Mouse (Mus musculus) hindbrain, embryonic 10.5 days (tissue): ENCODE measurements at regions not wholly inside any gene's neighbourhood (a gene's known extent, or its start where the extent isn't known, plus 50 kb on each side); places are given as distances from the start of the nearest gene placed in this dataset.
A peak's percentile ranks its signal among the peaks of the same experiment; 100 is the strongest.

ENCODE experiments used
- DNase-seq: peaks from one replicate; pipeline ENCODE4 v3.0.0-alpha.2; 2017; ENCODE audit warnings: low spot score
- H3K27ac ChIP-seq: fragments of 300-500 bp; sonication (generic); 2 replicates; pipeline ENCODE4 v1.5.1; 2016; ENCODE audit warnings: mild to moderate bottlenecking, moderate library complexity
- H3K27me3 ChIP-seq: fragments of 300-500 bp; sonication (generic); 2 replicates; pipeline ENCODE4 v1.6.1; 2016; ENCODE audit warnings: mild to moderate bottlenecking; ENCODE audit not compliant: poor library complexity, insufficient read depth, severe bottlenecking
- H3K36me3 ChIP-seq: fragments of 300-500 bp; sonication (generic); 2 replicates; pipeline ENCODE4 v1.6.1; 2016; ENCODE audit warnings: mild to moderate bottlenecking, moderate library complexity
- H3K4me1 ChIP-seq: fragments of 300-500 bp; sonication (generic); replicated peaks from 2 replicates; pipeline ENCODE4 v1.6.1; 2016; ENCODE audit warnings: mild to moderate bottlenecking
- H3K4me3 ChIP-seq: fragments of 300-500 bp; sonication (generic); 2 replicates; pipeline ENCODE4 v1.5.1; 2016; ENCODE audit warnings: mild to moderate bottlenecking, moderate library complexity
- H3K9me3 ChIP-seq: fragments of 300-500 bp; sonication (generic); 2 replicates; pipeline ENCODE4 v1.6.1; 2016; ENCODE audit warnings: mild to moderate bottlenecking, moderate library complexity
- WGBS: fragments of 180-500 bp; shearing (Covaris S2); methylation state at CpG from one replicate; pipeline ENCODE4 v1.1.7; 2016; 5-methylcytosine and 5-hydroxymethylcytosine counted together

- Histone ChIP-seq H3K36me3 (no peaks in the 10 kb centered on the region), H3K9me3 (no peaks in the 10 kb centered on the region), H3K27me3 (no peaks in the 10 kb centered on the region), H3K4me3 (no peak overlapping the region), H3K27ac (no peak overlapping the region), H3K4me1 (peaks cover 43% of the 10 kb centered on the region)
- WGBS = 81% methylated on average over 6 of the region's 6 CpGs
- DNase-seq = no peak
Observed at GRCm38 (mm10) chr15:97595284-97595796, 110.3 kb downstream of the Rpap3 start.

- H3K36me3 ChIP-seq = no peaks in the 10 kb centered on the region
- 44% methylated on average over 11 of the region's 11 CpGs for WGBS
- DNase-seq = no peak
Observed at GRCm38 (mm10) chr15:97593781-97594600, 111.6 kb downstream of the Rpap3 start.

GRCm38 (mm10) chr15:97592786-97593185 lies 112.8 kb downstream of the Rpap3 start:
- no peaks in the 10 kb centered on the region for H3K9me3 ChIP-seq
- H3K27me3 ChIP-seq = no peaks in the 10 kb centered on the region
- H3K36me3 ChIP-seq = no peaks in the 10 kb centered on the region
- DNase-seq = no peak
- no peak overlapping the region for H3K27ac ChIP-seq
- peaks cover 41% of the 10 kb centered on the region for H3K4me1 ChIP-seq
- WGBS = 91% methylated on average over 11 of the region's 11 CpGs
- H3K4me3 ChIP-seq = no peak overlapping the region

More at GRCm38 (mm10) chr15:97593781-97594600, 111.6 kb downstream of the Rpap3 start:
- Histone ChIP-seq H3K4me3 (no peak overlapping the region), H3K27ac (peak overlapping the region; percentile 62; the same call in 1 of the 2 replicates), H3K4me1 (peaks cover 43% of the 10 kb centered on the region), H3K9me3 (no peaks in the 10 kb centered on the region), H3K27me3 (no peaks in the 10 kb centered on the region)

GRCm38 (mm10) chr15:97591406-97591805 lies 114.2 kb downstream of the Rpap3 start:
- H3K4me1 ChIP-seq = peaks cover 29% of the 10 kb centered on the region
- no peaks in the 10 kb centered on the region for H3K27me3 ChIP-seq
- no peak overlapping the region for H3K4me3 ChIP-seq
- H3K9me3 ChIP-seq = no peaks in the 10 kb centered on the region
- no peaks in the 10 kb centered on the region for H3K36me3 ChIP-seq
- H3K27ac ChIP-seq = no peak overlapping the region
- DNase-seq = no peak
- 76% methylated on average over 4 of the region's 4 CpGs for WGBS

- Histone ChIP-seq H3K4me1 (peaks cover 24% of the 10 kb centered on the region), H3K36me3 (no peaks in the 10 kb centered on the region), H3K9me3 (no peaks in the 10 kb centered on the region), H3K4me3 (no peak overlapping the region), H3K27me3 (no peaks in the 10 kb centered on the region), H3K27ac (no peak overlapping the region)
- 78% methylated on average over 7 of the region's 7 CpGs for WGBS
- no peak for DNase-seq
Observed at GRCm38 (mm10) chr15:97590732-97591292, 114.8 kb downstream of the Rpap3 start.

GRCm38 (mm10) chr15:97587571-97588205 lies 117.9 kb downstream of the Rpap3 start:
- Histone ChIP-seq H3K27ac (no peak overlapping the region), H3K36me3 (no peaks in the 10 kb centered on the region), H3K4me1 (0 out of 2 replicates have a peak, but pooled peaks cover 2% of the 10 kb centered on the region), H3K4me3 (no peak overlapping the region), H3K9me3 (no peaks in the 10 kb centered on the region), H3K27me3 (no peaks in the 10 kb centered on the region)
- DNase-seq = no peak
- 86% methylated on average over 5 of the region's 5 CpGs for WGBS

- peaks cover 19% of the 10 kb centered on the region for H3K4me1 ChIP-seq
- no peak overlapping the region for H3K4me3 ChIP-seq
Observed at GRCm38 (mm10) chr15:97581724-97582154, 123.9 kb downstream of the Rpap3 start.

GRCm38 (mm10) chr15:97580726-97581125 lies 124.9 kb downstream of the Rpap3 start:
- no peaks in the 10 kb centered on the region for H3K36me3 ChIP-seq
- H3K27ac ChIP-seq = no peak overlapping the region
- no peaks in the 10 kb centered on the region for H3K9me3 ChIP-seq
- peaks cover 21% of the 10 kb centered on the region for H3K4me1 ChIP-seq
- H3K27me3 ChIP-seq = no peaks in the 10 kb centered on the region
- no peak overlapping the region for H3K4me3 ChIP-seq
- DNase-seq = no peak
- WGBS = 80% methylated on average over 6 of the region's 6 CpGs

More at GRCm38 (mm10) chr15:97581724-97582154, 123.9 kb downstream of the Rpap3 start:
- Histone ChIP-seq H3K9me3 (no peaks in the 10 kb centered on the region), H3K27me3 (no peaks in the 10 kb centered on the region), H3K27ac (peak overlapping the region; percentile 45), H3K36me3 (no peaks in the 10 kb centered on the region)
- 34% methylated on average over 13 of the region's 13 CpGs for WGBS
- peak; percentile 79 for DNase-seq

GRCm38 (mm10) chr15:97578046-97578445 lies 127.6 kb downstream of the Rpap3 start:
- no peak for DNase-seq
- no peaks in the 10 kb centered on the region for H3K9me3 ChIP-seq
- H3K36me3 ChIP-seq = no peaks in the 10 kb centered on the region
- H3K4me3 ChIP-seq = no peak overlapping the region
- H3K27me3 ChIP-seq = no peaks in the 10 kb centered on the region
- H3K27ac ChIP-seq = no peak overlapping the region
- H3K4me1 ChIP-seq = peaks cover 27% of the 10 kb centered on the region
- 90% methylated on average over 3 of the region's 3 CpGs for WGBS

GRCm38 (mm10) chr15:97577196-97577595 lies 128.4 kb downstream of the Rpap3 start:
- no peaks in the 10 kb centered on the region for H3K36me3 ChIP-seq
- no peaks in the 10 kb centered on the region for H3K27me3 ChIP-seq
- no peak overlapping the region for H3K27ac ChIP-seq
- no peak overlapping the region for H3K4me3 ChIP-seq
- no peaks in the 10 kb centered on the region for H3K9me3 ChIP-seq
- H3K4me1 ChIP-seq = peaks cover 25% of the 10 kb centered on the region
- DNase-seq = no peak
- WGBS = 84% methylated on average over 8 of the region's 8 CpGs

GRCm38 (mm10) chr15:97572639-97573038 lies 133.0 kb downstream of the Rpap3 start:
- 89% methylated on average over 8 of the region's 8 CpGs for WGBS
- Histone ChIP-seq H3K27ac (no peak overlapping the region), H3K36me3 (no peaks in the 10 kb centered on the region), H3K9me3 (no peaks in the 10 kb centered on the region), H3K27me3 (no peaks in the 10 kb centered on the region), H3K4me3 (no peak overlapping the region), H3K4me1 (peaks cover 8% of the 10 kb centered on the region)
- no peak for DNase-seq

- H3K4me1 ChIP-seq = peaks cover 8% of the 10 kb centered on the region
- no peaks in the 10 kb centered on the region for H3K9me3 ChIP-seq
- DNase-seq = no peak
- H3K27me3 ChIP-seq = no peaks in the 10 kb centered on the region
- no peak overlapping the region for H3K4me3 ChIP-seq
- no peak overlapping the region for H3K27ac ChIP-seq
- H3K36me3 ChIP-seq = no peaks in the 10 kb centered on the region
Observed at GRCm38 (mm10) chr15:97571885-97572284, 133.7 kb downstream of the Rpap3 start.

GRCm38 (mm10) chr15:97560096-97560495 lies 145.5 kb downstream of the Rpap3 start:
- Histone ChIP-seq H3K4me1 (no peaks in the 10 kb centered on the region), H3K36me3 (no peaks in the 10 kb centered on the region), H3K9me3 (peaks cover 31% of the 10 kb centered on the region), H3K27ac (no peak overlapping the region), H3K27me3 (no peaks in the 10 kb centered on the region), H3K4me3 (no peak overlapping the region)
- DNase-seq = no peak
- WGBS = 97% methylated on average over 3 of the region's 3 CpGs
